Mouse (Mus musculus): ENCODE results near the gene Tjp3.

The Tjp3 gene

GRCm38 (mm10) chr10:81299585-81300351, 8.4 kb upstream of the Tjp3 start:
- in situ Hi-C loops (cut with MboI; ENCODE audit: unreplicated experiment in 2 of 2), result no loop called here

GRCm38 (mm10) chr10:81298369-81299100, 7.2 kb upstream of the Tjp3 start:
- in situ Hi-C loops (cut with MboI; ENCODE audit: unreplicated experiment in 2 of 2), result no loop called here

- in situ Hi-C loops (cut with MboI; ENCODE audit: unreplicated experiment in 2 of 2), result no loop called here
These were observed 6.5 kb upstream of the Tjp3 start for GRCm38 (mm10) chr10:81297845-81298244.

- in situ Hi-C loops (cut with MboI; ENCODE audit: unreplicated experiment in 2 of 2), result no loop called here
These were observed 5.9 kb upstream of the Tjp3 start for GRCm38 (mm10) chr10:81297246-81297645.

- in situ Hi-C loops (cut with MboI; ENCODE audit: unreplicated experiment in 2 of 2), result no loop called here
These were observed 3.8 kb upstream of the Tjp3 start for GRCm38 (mm10) chr10:81295185-81295584.

- in situ Hi-C loops (cut with MboI; ENCODE audit: unreplicated experiment in 2 of 2), result loop anchor here in 1 of 2 experiments (5.0 kb wide), 1 partner anchor 48 kb away; the partner anchor contains the start of gene Gipc3
These were observed 3.1 kb upstream of the Tjp3 start for GRCm38 (mm10) chr10:81294442-81294841.

- in situ Hi-C loops (cut with MboI; ENCODE audit: unreplicated experiment in 2 of 2), result loop anchor here in 1 of 2 experiments (5.0 kb wide), 1 partner anchor 49 kb away; the partner anchor contains the start of gene Gipc3
These were observed 2.1 kb upstream of the Tjp3 start for GRCm38 (mm10) chr10:81293334-81294030.

GRCm38 (mm10) chr10:81292554-81293333, 1.4 kb upstream of the Tjp3 start, which contains the start of gene Pip5k1c:
TSS of gene Pip5k1c (plus strand) at chr10:81292963.
- in situ Hi-C loops (cut with MboI; ENCODE audit: unreplicated experiment in 2 of 2), result loop anchor here in 1 of 2 experiments (5.0 kb wide), 1 partner anchor 50 kb away; the partner anchor contains the start of gene Gipc3

- in situ Hi-C loops (cut with MboI; ENCODE audit: unreplicated experiment in 2 of 2), result loop anchor here in 1 of 2 experiments (5.0 kb wide), 1 partner anchor 51 kb away; the partner anchor contains the start of gene Gipc3
These were observed 502 bp downstream of the Tjp3 start for GRCm38 (mm10) chr10:81290698-81291460.

GRCm38 (mm10) chr10:81289811-81290210, 1.6 kb downstream of the Tjp3 start:
- in situ Hi-C loops (cut with MboI; ENCODE audit: unreplicated experiment in 2 of 2), result loop anchor here (5.0 kb wide), 3 partner anchors 43 to 93 kb away; partner anchors contain the start of gene Gipc3 (in 2 of the 2)

GRCm38 (mm10) chr10:81289278-81289677, 2.1 kb downstream of the Tjp3 start:
- in situ Hi-C loops (cut with MboI; ENCODE audit: unreplicated experiment in 2 of 2), result loop anchor here (5.0 kb wide), 3 partner anchors 42 to 92 kb away; partner anchors contain the start of gene Gipc3 (in 1 of the 2)

- in situ Hi-C loops (cut with MboI; ENCODE audit: unreplicated experiment in 2 of 2), result loop anchor here (5.0 kb wide), 3 partner anchors 41 to 91 kb away; partner anchors contain the start of gene Gipc3 (in 1 of the 2)
These were observed 2.8 kb downstream of the Tjp3 start for GRCm38 (mm10) chr10:81288601-81289000.

- in situ Hi-C loops (cut with MboI; ENCODE audit: unreplicated experiment in 2 of 2), result loop anchor here (5.0 kb wide), 3 partner anchors 40 to 90 kb away; partner anchors contain the start of gene Gipc3 (in 1 of the 2)
These were observed 3.7 kb downstream of the Tjp3 start for GRCm38 (mm10) chr10:81287513-81288157.

- in situ Hi-C loops (cut with MboI; ENCODE audit: unreplicated experiment in 2 of 2), result loop anchor here (5.0 kb wide), 3 partner anchors 39 to 89 kb away; partner anchors contain the start of gene Gipc3 (in 1 of the 2)
These were observed 4.8 kb downstream of the Tjp3 start for GRCm38 (mm10) chr10:81286586-81286985.

GRCm38 (mm10) chr10:81285694-81286450, 5.5 kb downstream of the Tjp3 start:
- in situ Hi-C loops (cut with MboI; ENCODE audit: unreplicated experiment in 2 of 2), result loop anchor here (5.0 kb wide), 3 partner anchors 39 to 89 kb away; partner anchors contain the start of gene Gipc3 (in 1 of the 2)

GRCm38 (mm10) chr10:81284719-81285118, 6.7 kb downstream of the Tjp3 start:
- in situ Hi-C loops (cut with MboI; ENCODE audit: unreplicated experiment in 2 of 2), result loop anchor here (5.0 kb wide), 3 partner anchors 37 to 87 kb away; partner anchors contain the start of gene Gipc3 (in 1 of the 2)

GRCm38 (mm10) chr10:81284189-81284588, 7.2 kb downstream of the Tjp3 start:
- in situ Hi-C loops (cut with MboI; ENCODE audit: unreplicated experiment in 2 of 2), result no loop called here

Measured in v-Abl transformed pro-B cells (cell line).